Mouse (Mus musculus) fat pad, adult 2 months (tissue): Measurements from ENCODE around the gene Cox15.

Source experiments
- DNase-seq: peaks from one replicate; pipeline ENCODE4 v3.0.0-alpha.2; 2011; ENCODE audit warnings: low read depth, low spot score; ENCODE audit errors: extremely low read depth

Cox15 gene

DNA sequence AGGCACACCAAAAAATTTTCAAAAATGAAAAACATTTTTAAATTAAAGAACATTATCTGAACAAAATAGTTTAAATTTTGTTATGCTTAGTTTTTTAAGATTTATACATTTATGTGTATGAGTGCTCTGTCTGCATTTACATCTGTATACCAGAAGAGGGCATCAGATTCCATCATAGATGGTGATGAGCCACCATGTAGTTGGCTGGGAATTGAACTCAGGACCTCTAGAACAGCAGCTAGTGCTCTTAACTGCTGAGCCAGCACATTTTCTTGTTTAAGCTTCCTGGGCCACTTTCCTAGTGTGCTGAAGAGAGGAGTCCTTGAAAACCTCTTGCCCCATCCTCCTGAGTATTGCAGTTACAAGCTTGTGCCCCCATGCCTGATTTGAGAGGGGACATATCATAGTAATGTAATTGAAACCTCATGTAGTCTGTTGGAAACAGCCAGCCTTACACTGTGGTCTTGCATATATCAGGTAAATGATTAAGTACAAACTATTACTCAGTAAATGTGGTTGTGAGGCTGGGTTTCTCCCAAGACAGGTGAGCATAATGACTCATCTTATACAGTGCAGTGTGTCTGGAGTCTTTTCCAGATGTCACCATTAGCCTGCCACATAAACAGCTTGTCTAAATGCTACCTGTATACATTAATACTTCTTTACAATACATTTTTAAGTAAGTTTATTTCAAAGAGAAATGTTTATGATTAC is 8.9 kb upstream of the Cox15 start:
- no peak for DNase-seq

DNA sequence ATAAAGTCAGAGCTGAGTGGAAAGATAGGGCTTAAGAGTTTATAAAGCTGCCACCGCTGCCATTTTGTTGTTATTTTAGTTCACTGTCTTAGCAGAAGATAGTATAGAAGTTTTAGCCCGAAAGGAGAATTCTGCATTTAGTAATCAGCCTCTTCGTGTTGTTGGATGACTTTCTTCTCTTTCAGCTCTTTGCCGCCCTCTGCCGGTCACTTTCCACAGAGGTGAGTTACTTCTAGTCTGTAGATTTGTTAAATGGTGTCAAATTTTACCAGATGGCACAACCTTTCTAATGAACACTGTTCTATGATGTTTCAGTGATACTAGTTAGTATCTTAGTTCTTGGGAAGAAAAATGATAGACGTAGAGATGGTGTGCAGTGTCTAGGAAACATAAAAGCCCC is 7.7 kb upstream of the Cox15 start:
- no peak for DNase-seq

DNA sequence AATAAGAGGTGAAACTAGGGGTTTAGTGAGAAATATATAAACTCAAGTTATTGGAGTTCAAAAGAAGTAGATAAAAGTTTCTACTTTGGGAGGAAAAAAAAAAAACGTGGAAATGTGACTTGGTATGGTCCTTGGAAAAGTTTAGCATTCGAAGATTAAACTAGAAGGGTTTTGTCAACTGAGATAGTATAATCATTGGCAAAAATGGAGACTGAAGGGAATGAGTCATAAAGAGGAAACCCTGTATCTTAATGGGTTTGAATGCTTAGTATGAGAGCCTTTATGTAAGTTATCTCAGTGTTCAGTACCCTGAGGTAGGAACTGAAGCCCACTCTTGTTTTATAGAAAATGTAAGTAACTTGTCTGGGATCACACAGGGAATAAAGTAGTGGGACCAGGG is 2.1 kb upstream of the Cox15 start:
- DNase-seq, result no peak

DNA sequence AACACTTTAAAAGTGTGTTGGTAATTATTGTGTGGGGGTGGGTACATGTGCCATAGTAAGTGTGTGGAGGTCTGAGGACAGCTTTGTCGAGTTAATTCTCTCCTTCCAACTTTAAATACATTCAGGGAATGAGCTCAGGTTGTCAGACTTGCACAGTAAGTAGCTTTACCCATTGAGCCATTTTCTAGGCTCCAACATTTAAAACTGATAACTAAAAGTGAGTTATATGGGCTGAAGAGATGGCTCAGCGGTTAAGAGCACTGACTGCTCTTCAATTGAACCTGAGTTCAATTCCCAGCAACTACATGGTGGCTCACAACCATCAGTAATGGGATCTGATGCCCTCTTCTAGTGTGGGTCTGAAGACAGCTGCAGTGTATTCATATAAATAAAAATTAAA is 1.4 kb upstream of the Cox15 start:
- DNase-seq, result no peak

DNA sequence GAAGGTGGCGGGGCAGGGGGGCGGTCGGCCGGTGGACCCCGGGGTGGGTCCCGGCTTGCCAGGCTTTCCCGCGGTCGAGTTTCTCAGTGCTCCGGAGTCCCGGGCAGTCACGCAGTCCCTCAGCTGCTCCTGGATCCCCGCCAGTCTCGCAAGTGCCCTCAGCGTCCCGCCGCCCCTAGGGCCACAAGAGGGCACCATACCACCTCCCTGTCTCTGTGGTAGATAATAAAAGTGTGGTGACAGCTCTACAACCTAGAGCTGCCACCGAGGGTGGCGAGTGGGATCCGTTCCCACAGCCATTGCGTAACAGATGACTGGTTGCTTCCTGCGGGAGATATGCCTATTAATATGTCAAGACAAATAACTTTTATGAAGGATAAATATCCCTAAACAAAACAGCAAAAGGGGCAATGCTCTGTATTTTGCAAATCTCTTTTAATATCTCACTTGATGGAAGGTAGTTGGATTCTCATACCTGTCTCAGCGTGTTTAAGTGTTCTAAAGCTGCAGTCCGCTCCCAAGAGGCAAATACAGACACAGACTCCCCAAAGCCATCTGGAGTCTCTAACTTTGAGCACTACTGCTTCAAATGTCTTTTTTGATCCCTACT is 531 bp upstream of the Cox15 start:
- peak; percentile 39 for DNase-seq

DNA sequence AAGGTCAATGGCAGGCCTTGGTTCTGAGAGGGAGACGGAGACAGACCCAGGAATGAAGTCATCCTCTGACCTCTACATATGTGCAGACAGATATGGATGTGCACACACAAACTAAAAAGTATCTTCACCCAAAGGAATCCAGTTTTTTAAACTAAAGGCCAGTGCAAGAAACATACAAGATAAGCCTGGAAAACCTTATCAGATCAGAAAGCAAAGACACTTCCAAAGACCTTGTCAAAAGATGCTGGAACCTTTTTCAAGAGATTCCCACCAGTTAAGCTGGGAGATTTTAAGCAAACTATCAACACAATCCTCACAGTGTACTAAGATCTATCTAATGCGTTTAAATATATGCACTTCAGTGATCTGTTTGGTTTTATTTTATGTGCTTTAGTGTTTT is 2.8 kb downstream of the Cox15 start:
- DNase-seq, result no peak

DNA sequence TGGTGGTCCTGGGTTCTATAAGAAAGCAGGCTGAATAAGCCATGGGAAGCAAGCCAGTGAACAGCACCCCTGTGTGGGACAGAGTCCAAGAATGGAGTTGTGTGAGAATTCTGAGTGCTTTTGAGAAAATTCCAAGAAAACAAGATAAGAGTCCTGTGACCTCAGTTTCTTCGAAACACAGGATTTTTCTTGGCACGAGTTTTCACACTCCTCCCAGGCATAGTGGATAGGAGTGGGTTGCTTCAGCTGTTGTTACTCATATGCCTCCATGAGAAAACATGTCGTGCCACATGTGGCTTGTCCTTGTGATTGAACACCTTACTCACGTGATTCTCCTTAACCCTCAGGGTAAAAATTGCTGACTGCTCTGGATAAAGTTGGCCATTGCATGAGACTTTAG is 4.9 kb downstream of the Cox15 start:
- no peak for DNase-seq

GRCm38 (mm10) chr19:43745740-43746139 is 7.1 kb downstream of the Cox15 start:
- DNase-seq, result no peak

GRCm38 (mm10) chr19:43743401-43743800 is 9.4 kb downstream of the Cox15 start:
- DNase-seq, result no peak

GRCm38 (mm10) chr19:43738409-43738808 is 14.4 kb downstream of the Cox15 start:
- no peak for DNase-seq

DNA sequence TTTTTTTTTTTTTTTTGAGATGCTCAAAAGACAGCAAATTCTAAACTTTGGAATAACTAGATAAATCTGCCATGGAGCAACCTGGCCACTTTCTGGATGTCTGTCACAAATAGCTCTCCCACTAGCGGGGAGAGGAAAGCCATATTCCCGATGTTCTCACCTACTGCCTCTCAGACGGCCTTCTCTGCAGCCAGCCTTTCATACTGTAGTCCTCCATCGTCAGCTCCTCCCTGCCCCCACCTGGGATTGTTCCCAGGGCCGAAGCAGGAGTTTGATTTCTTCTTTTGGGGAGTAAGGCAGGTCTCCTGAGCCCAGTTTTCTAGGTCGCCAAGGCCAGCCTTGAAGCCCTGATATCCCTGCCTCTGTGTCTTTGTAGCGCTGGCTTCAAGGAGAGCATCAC is 21.6 kb downstream of the Cox15 start:
- DNase-seq, result no peak

- no peak for DNase-seq
These were observed 22.8 kb downstream of the Cox15 start for GRCm38 (mm10) chr19:43730037-43730428.

- no peak for DNase-seq
These were observed 23.3 kb downstream of the Cox15 start for GRCm38 (mm10) chr19:43729296-43730036.

- no peak for DNase-seq
These were observed 26.2 kb downstream of the Cox15 start for GRCm38 (mm10) chr19:43726510-43727146.

- DNase-seq, result no peak
These were observed 28.0 kb downstream of the Cox15 start for GRCm38 (mm10) chr19:43724821-43725220.

GRCm38 (mm10) chr19:43724194-43724593 is 28.6 kb downstream of the Cox15 start:
- DNase-seq, result no peak

GRCm38 (mm10) chr19:43723501-43723900 is 29.3 kb downstream of the Cox15 start:
- DNase-seq, result no peak

- DNase-seq, result no peak
These were observed 29.9 kb downstream of the Cox15 start for GRCm38 (mm10) chr19:43722891-43723290.

DNA sequence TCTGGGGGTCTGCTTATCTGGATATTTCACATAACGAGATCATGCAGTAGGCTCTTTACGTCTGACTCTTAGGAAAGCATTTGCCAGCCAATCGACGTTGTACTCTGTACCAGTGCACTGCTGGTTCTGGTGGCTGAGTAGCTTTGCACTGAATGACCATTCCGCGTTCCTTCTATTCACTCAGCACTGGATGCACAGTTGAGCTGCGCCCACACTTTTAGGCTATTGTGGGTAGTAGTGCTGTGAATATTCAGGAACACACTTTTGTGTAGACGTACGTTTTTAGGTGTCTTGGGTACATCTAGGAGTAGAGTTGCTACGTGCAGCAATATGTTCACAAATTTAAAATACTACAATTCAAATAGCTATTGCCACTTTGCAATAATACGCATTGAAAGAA is 32.7 kb downstream of the Cox15 start:
- no peak for DNase-seq

GRCm38 (mm10) chr19:43711971-43712370 is 40.8 kb downstream of the Cox15 start:
- no peak for DNase-seq

DNA sequence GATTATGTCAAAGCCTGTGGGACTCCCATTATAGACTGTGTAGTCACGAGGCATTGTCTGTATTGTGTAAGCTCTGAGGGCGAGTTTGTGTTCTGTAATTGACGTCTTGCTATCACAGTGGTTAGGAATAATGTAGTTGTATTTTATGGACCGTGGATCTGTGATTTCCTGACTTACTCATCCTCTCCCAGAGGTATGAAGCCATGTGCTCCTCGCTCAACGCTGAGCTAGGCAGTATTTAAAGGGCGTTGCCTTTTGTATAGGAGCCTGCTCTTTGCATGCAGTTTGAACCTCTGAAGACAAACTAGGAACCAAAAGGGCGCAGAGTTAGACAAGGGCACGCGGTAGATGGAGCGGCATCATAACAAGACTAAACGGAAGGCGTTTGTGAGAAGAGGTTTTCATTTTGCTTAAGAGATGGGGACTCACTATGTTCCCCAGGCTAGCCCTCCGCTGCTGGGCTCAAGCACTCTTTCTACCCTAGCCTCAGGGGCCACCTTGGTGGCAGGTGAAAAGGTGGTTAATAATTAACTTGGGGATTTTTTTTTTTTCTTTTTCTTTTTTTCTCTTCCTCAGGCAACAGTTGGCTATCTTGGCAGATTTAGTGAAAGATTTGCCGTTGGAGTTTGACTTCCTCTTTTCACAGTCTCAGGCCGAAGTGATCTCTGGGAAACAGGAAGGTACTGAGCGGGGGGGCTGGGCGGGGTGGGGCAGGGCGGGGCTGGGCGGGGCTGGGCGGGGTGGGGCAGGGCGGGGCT is 41.5 kb downstream of the Cox15 start:
- no peak for DNase-seq
